Mouse (Mus musculus): ENCODE results near the gene Adgrv1.

DNA sequence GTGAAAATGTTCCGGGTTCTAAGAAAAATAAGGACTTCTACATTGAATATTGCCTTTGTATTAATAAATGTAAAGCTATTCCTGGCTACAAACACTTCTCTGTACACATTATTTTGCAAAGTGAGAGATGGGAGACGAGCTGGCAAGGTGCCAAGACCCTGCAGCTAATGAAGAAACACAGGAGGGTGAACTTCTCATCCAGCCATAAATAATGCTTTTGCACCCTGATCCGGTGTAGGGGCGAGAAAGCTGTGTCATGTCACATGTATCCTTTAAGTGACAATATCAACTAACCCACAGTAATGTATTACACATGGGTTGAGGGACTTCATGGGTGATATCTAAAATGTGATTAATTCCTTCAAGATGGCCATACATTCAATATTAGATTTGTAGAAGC is 451.5 kb downstream of the Adgrv1 start:
- no peak for TF ChIP-seq POLR2A (IDR thresholded peaks at IDR 0.05; ENCODE audit: low read depth, low read length)
- no peak for TF ChIP-seq CTCF (conservative IDR thresholded peaks at IDR 0.05; ENCODE audit: insufficient read depth, insufficient read length, low read depth, low read length)

Data from kidney, adult 2 months (tissue).